Mouse (Mus musculus): ENCODE measurements at regions not wholly inside any gene's neighbourhood (a gene's known extent, or its start where the extent isn't known, plus 50 kb on each side); places are given as distances from the start of the nearest gene placed in this dataset.

GRCm38 (mm10) chr10:30110341-30110740 is 90.0 kb downstream of the Cenpw start:
- TF ChIP-seq USF2 (conservative IDR thresholded peaks at IDR 0.05; ENCODE audit: low read depth, low read length) (no peak), CTCF (conservative IDR thresholded peaks at IDR 0.05 in 1 of 2, IDR thresholded peaks at IDR 0.05 in 1 of 2; ENCODE audit: low read depth in 2 of 2, low read length in 2 of 2) (no peak), POLR2A (IDR thresholded peaks at IDR 0.05; ENCODE audit: low read depth, low read length) (no peak), USF1 (IDR thresholded peaks at IDR 0.05; ENCODE audit: low read depth, low read length) (no peak), ZNF384 (IDR thresholded peaks at IDR 0.05; ENCODE audit: low read depth, low read length) (no peak), HCFC1 (IDR thresholded peaks at IDR 0.05; ENCODE audit: low read depth, low read length) (no peak), TCF12 (IDR thresholded peaks at IDR 0.05; ENCODE audit: low read depth, low read length) (no peak), CHD2 (IDR thresholded peaks at IDR 0.05; ENCODE audit: low read length) (no peak), MYC (IDR thresholded peaks at IDR 0.05; ENCODE audit: low read depth, low read length) (no peak)

All from CH12.LX (cell line).